Comparison of ENCODE assay signal across 9 mouse cellular contexts in the genomic region with DNA sequence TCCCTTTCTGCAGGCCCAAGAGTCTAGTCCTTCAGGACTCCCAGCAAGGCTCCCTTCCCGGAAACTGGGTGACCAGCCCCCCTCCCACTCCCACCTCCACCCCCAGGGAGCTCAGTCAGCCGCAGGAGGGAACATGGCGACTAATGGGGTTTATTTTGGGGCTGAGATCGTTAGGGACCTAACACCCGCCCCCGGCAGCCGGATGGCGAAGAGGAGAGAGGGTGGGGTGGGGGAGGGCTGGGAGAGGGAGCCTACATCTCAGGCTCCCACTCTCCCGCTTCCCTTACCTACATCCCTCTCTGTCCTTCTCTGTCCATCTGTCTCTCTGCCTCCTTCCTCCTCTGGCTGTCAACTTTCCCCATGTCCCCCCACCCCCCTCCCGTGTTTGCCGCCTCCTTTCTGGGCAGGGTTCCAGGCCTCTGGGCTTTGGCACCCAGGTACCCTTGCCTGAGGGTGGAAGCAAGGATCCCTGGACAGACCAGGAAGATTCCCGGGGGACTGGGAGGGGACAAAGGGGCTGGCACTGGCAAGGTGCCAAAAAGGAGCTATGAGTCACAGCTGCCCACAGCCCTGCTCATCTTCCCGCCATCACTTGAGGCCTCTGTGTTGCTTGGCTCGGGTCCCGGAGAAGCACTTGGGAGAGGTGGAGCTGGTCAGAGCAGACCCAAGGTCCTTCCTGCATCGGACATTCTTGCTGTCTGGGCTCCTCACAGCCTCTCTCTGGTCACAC. TPM values are rescaled to one million over a fixed set of nuclear protein-coding genes. Genes with fewer than 3 reads are reported as not detected.
DNase-seq lines count a peak whose midpoint lies in the region; ATAC-seq and TF ChIP-seq lines count a peak whose summit lies in the region.
"Had no signal": no experiment of that assay in that cellular context is flagged by ENCODE, and none has a peak within 500 bp of the region (broad histone marks: within the 10 kb centered on the region; RNA-seq: fewer than 3 reads in every experiment).

No protein-coding gene starts in this region.

- no peak for TF ChIP-seq POLR2A in cerebellum, adult 2 months (IDR thresholded peaks at IDR 0.05; ENCODE audit: borderline replicate concordance, insufficient read depth, low read length)

- no peak overlapping the region for H3K27ac ChIP-seq in heart, embryonic 14.5 days (replicated peaks in 1 of 2; ENCODE audit: control insufficient read depth in 1 of 2, insufficient read depth in 1 of 2, low read depth in 2 of 2, low read length in 2 of 2)
- peak overlapping the region; percentile 38; the same call in 1 of the 2 replicates for H3K27ac ChIP-seq in cerebellum, adult 2 months (ENCODE audit: insufficient read depth, low read length)
- peak overlapping the region; percentile 98 for H3K27ac ChIP-seq in left cerebral cortex, adult 2 months

- no peaks in the 10 kb centered on the region for H3K36me3 ChIP-seq in heart, embryonic 14.5 days (ENCODE audit: control insufficient read depth, insufficient read depth, low read length)

- WGBS in heart, embryonic 14.5 days, result 27% methylated on average over 14 of the region's 16 CpGs
- WGBS in cerebellum, adult 2 months, result 8% methylated on average over 16 of the region's 16 CpGs

- H3K4me2 ChIP-seq in heart, embryonic 14.5 days (ENCODE audit: low read length), result no peak overlapping the region

- H3K4me3 ChIP-seq in heart, embryonic 14.5 days (ENCODE audit: control insufficient read depth in 1 of 2, insufficient read depth in 1 of 2, low read depth in 1 of 2, low read length in 2 of 2), result no peak overlapping the region
- H3K4me3 ChIP-seq in cerebellum, adult 2 months (replicated peaks; ENCODE audit: insufficient read depth, low read depth, low read length), result peak overlapping the region; percentile 98
- H3K4me3 ChIP-seq in left cerebral cortex, adult 2 months, result peak overlapping the region; percentile 51; the same call in 1 of the 2 replicates

- no peaks in the 10 kb centered on the region for H3K9me3 ChIP-seq in heart, embryonic 14.5 days (ENCODE audit: control insufficient read depth, low read length)

- ATAC-seq in heart, embryonic 14.5 days (ENCODE audit: insufficient number of reproducible peaks, insufficient read depth, low FRiP score, low read depth), result 0 out of 2 replicates have a peak, but pooled peaks have one; percentile 12
- ATAC-seq in megakaryocyte progenitor cell, adult 5-6 weeks (replicated peaks; ENCODE audit: poor library complexity), result no peak

- no peak overlapping the region for H3K9ac ChIP-seq in heart, embryonic 14.5 days (ENCODE audit: low read length)

- no peak for DNase-seq in heart, postnatal 36 days
- peak; percentile 92 for DNase-seq in 3T3-L1 (ENCODE audit: low read depth, low spot score)
- peak; percentile 71 to 74 for DNase-seq in cerebellum, adult 2 months
- peak; percentile 68 to 81 for DNase-seq in left cerebral cortex, adult 2 months (ENCODE audit: extremely low spot score in 1 of 2, low spot score in 2 of 2)
- DNase-seq in thymus, postnatal 36 days, result no peak
- no peak for DNase-seq in gastrocnemius, adult 8-10 months (ENCODE audit: low spot score in 2 of 2)

- no peak for TF ChIP-seq CTCF in cerebellum, adult 2 months (IDR thresholded peaks at IDR 0.05; ENCODE audit: borderline replicate concordance, insufficient read depth, low read depth, low read length)
- no peak for TF ChIP-seq CTCF in left cerebral cortex, adult 2 months (IDR thresholded peaks at IDR 0.05)

- intact Hi-C loops in heart, postnatal 36 days (cut with DNase I), result no loop called here
- intact Hi-C loops in left cerebral cortex, adult 2 months (cut with DNase I), result loop anchor here (1.0 kb wide), 2 partner anchors 17 to 27 kb away; no protein-coding TSS in a partner anchor

- peaks cover 88% of the 10 kb centered on the region for H3K27me3 ChIP-seq in heart, embryonic 14.5 days (ENCODE audit: control insufficient read depth, insufficient read depth, low read length)
- no peaks in the 10 kb centered on the region for H3K27me3 ChIP-seq in cerebellum, adult 2 months (ENCODE audit: control insufficient read depth, insufficient read depth, low read length)

- peaks cover 5 to 6% of the 10 kb centered on the region in 2 experiments; a peak in 2 of 4 replicates for H3K4me1 ChIP-seq in heart, embryonic 14.5 days (ENCODE audit: control insufficient read depth in 2 of 2, insufficient read depth in 2 of 2, low read length in 2 of 2)
- H3K4me1 ChIP-seq in cerebellum, adult 2 months (ENCODE audit: control insufficient read depth, insufficient read depth, low read length), result peaks cover 44% of the 10 kb centered on the region

RNA-seq across cellular contexts. Expression of gene Slc22a12, which starts 38.7 kb away (rescaled TPM):
- polyA plus RNA-seq in heart, embryonic 14.5 days (2014; fragmentation: Nextera tagmentation; extraction: Ambion mirVana), result not detected in 2 replicates
- total RNA-seq in heart, postnatal 36 days (2021), result not detected
- 0.15 and 0.24 TPM in 2 replicates for polyA plus RNA-seq in cerebellum, adult 2 months (2012; rRNA removed)
- total RNA-seq in left cerebral cortex, adult 2 months (2021), result under 1 TPM in 1 of 2 experiments, not detected in 1; 0.68 TPM
- not detected in 2 replicates for total RNA-seq in megakaryocyte progenitor cell, adult 5-6 weeks (2015)
- not detected in 2 replicates for total RNA-seq in megakaryocyte progenitor cell, adult 5-6 weeks (2017)
- total RNA-seq in gastrocnemius, adult 8-10 months (2022), result not detected
- polyA plus RNA-seq: embryonic facial prominence, embryonic 11.5 days had no signal

Comparison
In these comparisons a context has a peak if more than half of its experiments do, and no peak if none do; other contexts are left out.
1. H3K27ac ChIP-seq: peak in cerebellum, adult 2 months (single experiment) and left cerebral cortex, adult 2 months (single experiment); none in heart, embryonic 14.5 days (0 of 2).
2. H3K4me3 ChIP-seq: peak in cerebellum, adult 2 months (single experiment) and left cerebral cortex, adult 2 months (single experiment); none in heart, embryonic 14.5 days (0 of 2).
3. DNase-seq: peak in 3T3-L1 (single experiment), cerebellum, adult 2 months (2 of 2) and left cerebral cortex, adult 2 months (2 of 2); none in heart, postnatal 36 days (0 of 2), thymus, postnatal 36 days (0 of 2) and gastrocnemius, adult 8-10 months (0 of 2).